Mouse (Mus musculus): ENCODE measurements around the gene Appl2.

GRCm38 (mm10) chr10:83620350-83621055 is 28.0 kb downstream of the Appl2 start:
- TF ChIP-seq CTCF (IDR thresholded peaks at IDR 0.05) (no peak), EP300 (IDR thresholded peaks at IDR 0.05; ENCODE audit: insufficient read depth, low read depth, low read length) (no peak), POLR2A (IDR thresholded peaks at IDR 0.05; ENCODE audit: insufficient read depth, low read depth, low read length) (no peak)

All from heart, adult 2 months (tissue).